Mouse (Mus musculus): ENCODE measurements around the gene Lsm12. TPM values are rescaled to one million over a fixed set of nuclear protein-coding genes. Genes with fewer than 3 reads are reported as not detected.

Gene Lsm12
- total RNA-seq (2022) = 10 to 100 TPM; 67.2 to 86.9 (median 81.0) TPM

DNA sequence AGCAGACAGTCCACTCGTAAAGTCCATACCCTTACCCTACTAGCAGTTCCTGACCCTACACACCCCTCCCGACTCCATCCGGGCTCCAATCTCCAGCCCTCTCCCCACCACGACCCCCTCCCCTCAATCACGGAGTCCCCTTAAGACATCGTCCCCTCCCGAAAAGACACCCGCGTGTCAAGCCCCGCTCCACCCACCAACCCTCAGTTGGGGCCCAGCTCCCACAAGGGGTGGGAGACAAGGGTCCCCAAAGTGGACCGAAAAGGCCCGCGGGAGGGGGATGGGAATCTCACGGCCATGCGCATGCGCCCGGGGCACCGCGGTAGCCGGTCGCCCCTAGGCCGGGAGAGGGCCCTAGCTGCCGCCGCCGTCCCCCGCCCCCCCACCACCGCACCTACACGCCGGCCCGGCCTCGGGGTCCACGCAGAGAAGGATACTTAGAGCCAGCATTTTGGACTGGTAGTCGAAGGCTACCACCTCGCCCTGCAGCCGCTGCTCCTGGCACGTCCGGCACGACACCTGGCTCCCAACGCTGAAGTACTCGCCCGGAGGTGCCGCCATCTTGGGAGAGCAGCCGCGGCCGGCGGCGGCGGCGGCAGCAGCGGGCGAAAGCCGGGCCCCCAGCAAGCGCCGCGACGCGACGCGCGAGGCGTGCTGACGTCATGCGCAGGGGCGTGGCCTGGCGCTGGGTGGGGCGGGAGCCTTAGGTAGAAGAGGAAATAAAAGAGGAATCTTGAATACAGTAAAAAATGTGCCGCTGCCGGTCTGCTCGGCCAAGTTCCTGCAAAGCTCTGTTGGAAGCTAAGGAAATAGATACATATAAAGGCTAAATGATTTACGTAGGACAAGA lies at the start of gene Lsm12:
TSS of gene Lsm12 (minus strand) at position 651 of the 850 bp plus-strand sequence.
- peak; percentile 91 for DNase-seq

DNA sequence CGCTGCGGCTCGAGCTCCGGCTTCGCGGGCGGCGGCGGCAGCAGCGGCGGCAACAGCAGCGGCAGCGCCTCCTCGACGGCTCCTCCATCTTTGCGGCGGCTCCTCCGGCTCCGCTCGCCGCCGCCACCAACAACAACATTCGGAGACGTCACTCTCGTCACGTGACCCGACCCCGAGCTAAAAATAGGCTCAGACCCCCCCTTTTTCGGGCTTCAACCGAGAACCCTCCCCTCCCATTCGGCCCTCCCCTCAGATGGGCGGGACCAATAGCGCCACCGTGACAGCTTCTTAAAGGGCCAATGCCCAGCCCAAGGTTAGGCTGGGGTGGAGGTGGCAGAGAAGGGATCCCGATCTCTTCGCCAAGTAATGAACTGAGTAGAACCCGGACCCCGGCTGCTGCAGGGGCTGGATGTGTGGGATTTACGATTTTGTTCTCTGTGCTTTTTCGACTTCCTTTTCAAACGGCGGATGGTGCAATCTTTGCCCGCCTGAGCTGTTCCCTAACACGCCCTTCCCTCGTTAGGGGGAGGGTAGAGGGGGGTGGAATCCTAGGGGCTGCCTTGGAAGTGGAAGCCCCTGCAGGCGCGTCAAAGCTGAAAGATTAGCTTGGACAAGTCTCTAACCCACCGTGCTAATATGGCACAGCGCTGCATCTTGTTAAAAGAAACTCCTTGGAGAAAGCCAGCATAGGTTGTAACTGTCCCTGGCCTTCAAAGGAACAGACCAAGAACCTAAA lies 45.1 kb upstream of the Lsm12 start, which contains the start of gene Hdac5:
TSS of gene Hdac5 (minus strand) at position 161 of the 736 bp plus-strand sequence.
- DNase-seq = peak; percentile 98

DNA sequence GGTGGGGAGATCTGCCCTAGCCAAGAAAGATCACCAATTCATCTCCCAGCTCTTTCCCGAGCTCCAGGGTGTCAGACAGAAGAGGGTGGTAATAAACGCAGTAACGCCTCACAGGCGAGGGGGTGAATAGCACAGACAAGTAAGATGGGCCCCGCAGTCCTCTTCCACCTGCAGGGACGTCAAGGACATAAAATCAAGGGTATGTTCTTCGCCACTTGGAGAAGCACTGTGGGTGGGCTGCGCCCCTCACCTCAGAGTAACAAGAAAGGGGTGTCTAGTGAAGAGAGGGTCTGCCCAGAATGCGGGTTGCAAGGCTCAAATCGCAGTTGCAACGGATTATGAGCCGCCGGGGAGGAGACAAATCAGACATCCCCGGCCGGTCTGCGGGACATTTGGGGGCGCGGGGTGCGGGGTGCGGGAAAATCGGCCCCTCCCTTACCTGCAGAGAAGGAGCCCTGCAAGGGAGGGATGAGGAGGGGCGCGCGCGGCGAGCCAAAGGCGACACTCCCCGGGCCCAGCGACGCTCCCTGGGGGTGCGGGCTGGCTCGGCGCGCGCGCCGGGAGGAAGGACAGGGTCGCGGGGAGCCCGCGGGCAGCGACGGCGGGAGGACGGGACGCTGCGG lies 44.3 kb upstream of the Lsm12 start:
- no peak for DNase-seq

DNA sequence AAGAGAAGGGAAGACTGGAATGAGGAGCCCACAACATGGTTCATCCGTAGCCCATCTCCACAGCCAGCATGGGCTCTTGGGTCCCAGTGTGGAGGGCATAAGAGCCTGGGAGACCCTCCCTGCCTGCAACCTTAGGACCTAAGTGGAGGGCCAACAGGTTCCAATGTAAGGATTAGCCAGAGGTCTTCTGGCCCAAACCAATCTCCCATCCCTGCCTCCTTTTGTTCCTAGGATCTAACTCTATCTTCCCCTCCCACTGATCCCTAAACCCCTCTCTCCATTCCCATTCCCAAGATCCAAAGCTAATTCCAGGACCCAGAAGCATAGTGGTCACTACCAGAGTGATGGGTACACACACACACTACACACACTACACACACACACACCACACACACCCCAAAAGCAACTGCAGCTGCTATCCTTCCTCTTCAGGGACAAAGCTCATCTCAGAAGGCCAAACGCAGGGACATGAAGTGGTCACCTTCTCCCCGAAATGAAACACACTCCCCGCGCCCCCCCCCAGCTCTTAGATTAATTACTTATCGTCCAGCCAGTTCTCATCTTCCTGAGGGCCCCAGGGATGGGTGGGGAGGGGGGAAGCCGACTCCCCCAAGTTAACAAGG lies 43.7 kb upstream of the Lsm12 start:
- DNase-seq = no peak

DNA sequence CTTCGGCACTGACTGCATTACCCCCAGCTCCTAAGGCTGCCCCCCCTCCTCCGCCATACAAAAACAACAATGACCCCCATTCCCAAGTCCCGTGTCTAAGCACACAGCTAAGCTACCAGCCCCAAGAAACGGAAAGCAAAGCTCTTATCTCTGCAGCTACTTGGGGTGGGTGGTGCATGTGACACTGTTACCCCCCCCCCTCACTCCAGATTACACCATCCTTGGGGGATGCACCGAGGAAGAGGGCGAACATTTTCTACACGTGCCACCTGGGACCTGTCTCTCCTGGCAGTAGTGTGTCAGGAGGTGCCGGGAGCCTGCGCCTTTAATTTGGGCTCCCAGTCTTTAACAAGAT lies 43.1 kb upstream of the Lsm12 start:
- no peak for DNase-seq

DNA sequence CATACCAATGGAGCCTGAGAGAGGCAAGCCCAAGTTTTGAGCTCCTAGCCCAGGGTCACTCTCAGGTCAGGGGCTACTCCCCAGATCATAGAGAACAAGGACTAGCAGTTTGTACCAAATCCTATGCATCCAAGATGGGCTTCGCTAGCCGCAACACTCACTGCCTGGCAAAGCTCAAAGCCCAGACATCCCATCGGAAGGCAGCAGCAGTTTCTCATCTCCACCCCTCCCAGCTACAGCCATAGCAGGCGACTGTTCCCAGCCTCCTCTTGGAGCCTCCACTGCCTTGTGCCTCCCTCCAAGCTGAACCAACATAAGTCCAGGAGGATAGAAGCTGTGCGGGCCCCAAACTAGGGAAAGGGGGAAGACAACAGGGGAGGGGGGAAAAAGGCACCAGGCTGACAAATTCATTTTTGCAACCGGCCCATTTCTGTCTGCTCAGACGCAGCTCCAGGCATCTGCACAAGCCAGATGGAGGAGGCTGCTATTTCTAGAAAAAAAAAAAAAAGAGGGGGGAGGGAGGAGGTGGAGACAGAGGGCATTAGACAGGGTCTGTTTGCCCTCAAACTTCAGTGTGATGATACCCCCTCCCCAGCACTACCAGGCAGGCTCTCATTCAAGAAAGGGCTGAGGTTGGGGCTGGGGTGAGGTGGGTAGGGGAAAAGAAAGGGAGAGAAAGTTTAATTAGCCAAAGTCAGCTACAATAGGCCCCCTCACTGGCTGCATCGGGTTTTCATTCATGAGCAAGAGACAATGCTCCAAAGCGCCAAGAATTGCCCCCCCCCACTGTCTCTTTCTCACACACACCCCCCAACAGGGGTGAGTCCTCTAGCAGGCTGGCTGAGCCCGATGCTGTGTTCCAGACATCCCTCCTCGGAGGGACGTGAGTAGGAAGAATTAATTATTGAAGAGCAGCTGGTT lies 42.4 kb upstream of the Lsm12 start:
- DNase-seq = no peak

DNA sequence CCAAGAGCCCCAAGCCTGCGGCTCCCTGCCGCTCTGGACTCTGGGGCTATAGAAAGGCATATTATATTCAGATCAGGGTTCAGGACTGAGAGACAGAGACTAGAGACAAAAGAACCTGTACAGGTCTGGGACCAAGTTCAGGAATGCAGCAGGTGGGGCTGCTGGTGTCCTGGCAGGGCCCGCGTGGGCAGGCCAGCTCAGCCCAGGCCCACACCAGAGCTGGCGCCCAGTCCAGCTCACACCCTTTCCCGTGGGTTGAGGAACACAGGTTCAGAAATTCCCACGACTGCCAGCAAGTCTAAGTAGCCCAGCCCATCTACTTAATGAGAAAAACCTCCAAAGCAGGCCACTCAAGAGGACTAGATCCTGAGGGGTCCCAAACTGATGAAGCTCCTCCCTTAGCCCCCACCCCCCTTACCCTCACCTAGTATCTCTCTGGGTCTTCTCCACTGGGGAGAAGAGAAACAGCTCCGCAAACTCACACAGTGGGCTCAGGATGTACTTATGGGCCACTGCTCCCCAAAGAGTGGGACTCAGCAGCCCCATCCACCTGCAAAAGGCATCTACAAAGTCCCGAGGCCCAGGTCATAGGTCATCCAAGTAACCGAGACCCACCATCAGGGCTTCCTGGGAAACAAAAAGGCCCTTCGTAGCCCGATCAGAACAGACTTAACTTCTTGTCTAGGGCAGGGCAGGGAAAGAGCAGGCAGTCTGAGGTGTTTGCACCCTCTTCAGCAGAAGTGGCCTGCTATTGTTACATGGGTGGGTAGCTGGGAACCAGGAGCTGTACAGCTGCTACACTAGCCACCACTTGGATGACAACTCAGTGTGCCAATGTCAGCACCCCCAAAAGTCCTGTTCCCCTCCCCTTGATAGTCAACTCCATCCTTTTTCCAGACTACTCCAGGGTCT lies 41.2 kb upstream of the Lsm12 start:
- no peak for DNase-seq

DNA sequence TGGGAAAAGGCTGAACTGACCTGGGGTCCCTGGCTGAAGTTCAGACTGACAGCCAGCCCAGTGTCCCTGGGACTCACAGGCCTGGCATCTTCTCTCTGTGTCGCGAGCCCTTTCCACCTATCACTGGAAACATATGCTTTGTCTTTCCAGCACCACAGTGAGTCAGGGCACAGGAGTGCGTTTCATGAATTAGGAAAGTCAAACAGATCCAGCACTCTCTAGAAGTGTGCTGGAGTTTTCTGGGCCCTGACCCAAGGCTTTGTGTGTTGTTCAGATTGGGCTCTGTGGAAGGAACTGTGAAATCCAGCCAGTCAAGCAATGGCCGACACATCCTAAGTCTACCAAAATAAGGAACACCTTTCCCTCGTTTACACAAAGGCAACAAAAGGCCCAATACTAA lies 40.1 kb upstream of the Lsm12 start:
- DNase-seq = no peak

DNA sequence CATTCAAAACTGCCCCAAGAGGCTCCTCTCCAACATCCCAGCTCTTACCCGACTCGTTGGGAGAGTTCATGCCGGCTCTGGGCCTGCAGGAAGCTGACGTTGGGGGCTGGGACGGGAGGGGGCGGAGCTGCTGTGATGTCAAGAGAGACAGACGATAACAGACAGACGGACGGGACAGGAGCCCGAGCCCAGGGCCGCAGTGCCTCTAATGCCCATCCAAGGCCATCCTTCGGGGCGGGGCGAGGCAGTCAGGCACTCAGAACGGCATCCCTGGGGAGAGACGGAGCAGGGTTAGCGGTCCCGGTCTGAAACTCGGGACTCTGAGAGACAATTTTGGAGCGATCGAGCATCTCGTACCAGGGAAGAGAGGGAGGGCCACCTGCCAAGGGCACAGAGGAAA lies 39.6 kb upstream of the Lsm12 start:
- DNase-seq = peak; percentile 67

DNA sequence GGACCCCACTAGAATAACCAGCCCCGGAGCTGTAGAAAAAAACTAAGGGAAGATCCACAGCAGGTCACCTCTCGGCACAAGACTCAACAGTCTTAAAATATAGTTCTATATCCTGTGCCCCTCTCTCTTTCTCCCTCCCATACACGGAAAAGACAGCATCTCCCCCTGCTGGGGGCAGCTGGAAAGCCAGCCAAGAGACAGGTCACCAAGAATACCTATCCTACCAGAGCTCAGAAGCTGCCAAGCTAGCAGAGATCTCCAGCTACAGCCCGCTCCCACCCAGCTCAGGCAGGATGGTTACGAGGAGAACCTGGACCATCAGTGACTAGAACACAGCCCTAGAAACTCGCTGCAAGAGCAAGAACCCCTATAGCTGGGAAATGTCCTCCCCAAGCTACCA lies 38.1 kb upstream of the Lsm12 start:
- no peak for DNase-seq

DNA sequence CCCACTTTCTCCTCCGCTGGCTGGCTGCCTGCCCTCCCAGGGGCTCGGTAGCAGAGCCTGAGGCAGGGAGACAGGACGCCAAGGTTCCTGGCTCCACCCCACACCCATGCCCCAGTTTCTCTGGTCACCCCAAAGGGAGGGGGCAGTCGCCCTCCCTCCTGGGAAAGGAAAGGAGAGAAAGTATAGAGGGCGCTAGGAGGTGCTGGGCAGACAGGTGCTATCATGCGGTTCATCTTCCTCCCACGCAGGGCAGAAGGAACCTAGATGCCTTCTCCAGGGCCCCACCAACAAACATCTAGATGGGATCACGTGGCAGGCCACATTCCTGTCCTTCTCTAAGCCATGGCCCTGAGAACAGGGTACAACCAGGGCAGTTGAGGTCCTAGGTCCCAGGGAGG lies 36.9 kb upstream of the Lsm12 start:
- no peak for DNase-seq

DNA sequence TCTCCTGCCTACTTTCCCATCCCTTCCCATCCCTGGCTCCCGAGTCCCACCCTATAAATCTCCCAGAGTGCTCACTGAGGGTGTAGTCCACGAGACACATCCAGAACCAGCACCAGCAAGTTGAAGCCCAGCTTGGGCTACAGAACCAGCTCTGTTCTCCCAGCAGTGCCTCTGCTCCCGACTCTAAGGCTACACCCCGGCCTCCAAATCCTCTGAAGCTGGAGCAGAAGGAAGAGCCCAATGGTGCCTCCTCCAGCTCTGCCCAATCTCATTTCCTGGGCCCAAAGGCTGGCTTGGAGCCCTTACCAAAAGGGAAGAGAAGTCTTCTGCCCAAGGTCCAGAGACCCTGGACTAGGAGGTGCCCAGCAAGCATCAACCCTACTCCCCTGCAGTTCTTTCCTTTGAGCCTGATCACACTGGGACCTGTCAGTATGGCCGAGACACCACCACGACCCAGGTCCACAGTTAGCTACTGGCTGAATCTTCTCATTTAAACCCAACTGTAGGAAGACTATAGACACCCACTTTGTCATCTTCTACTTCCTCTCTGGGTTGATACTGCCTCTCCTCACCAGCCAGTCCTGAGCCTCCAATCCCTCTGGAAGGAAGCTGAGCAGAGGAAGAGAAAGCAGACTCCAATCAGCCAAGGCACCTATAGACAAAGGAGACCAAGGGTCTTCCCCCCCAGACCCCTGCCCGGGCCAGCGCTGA lies 36.3 kb upstream of the Lsm12 start:
- no peak for DNase-seq

DNA sequence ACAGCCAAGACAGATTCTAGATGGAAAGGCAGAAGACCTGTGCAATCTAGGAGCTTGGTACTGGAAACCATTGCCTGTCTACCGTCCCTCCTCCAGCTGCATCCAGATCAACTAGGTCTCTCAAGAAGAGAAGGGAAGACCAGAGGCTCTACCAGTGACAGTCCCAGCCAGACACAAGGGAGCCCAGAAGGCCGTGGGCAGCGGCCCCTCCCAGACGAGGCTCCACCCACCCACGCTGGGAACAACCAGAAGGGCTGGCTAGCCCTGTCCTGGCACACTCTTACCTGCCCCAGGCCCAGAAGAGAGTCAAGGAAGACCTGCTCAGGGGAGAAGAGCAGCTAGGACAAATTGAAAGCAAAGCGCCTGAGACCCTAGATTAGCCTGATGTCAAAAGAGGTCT lies 35.4 kb upstream of the Lsm12 start:
- DNase-seq = no peak

DNA sequence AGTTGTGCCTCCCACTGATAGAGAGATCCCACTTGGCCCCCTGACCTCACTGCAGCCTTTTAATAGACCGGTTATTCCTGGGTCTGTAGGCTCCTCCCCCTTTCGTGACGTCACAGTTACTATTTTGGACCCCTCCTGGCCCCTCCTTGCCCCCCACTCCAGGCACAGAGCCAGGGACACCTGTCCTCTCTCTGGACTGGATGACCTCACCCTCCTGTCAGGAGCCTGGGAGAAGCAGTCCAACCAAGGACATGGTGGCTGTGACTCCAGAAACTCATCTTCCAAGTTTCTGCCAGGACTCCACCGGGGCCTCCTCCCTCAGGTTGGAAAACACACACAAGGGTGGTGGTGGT lies 34.9 kb upstream of the Lsm12 start:
- DNase-seq = peak; percentile 58

DNA sequence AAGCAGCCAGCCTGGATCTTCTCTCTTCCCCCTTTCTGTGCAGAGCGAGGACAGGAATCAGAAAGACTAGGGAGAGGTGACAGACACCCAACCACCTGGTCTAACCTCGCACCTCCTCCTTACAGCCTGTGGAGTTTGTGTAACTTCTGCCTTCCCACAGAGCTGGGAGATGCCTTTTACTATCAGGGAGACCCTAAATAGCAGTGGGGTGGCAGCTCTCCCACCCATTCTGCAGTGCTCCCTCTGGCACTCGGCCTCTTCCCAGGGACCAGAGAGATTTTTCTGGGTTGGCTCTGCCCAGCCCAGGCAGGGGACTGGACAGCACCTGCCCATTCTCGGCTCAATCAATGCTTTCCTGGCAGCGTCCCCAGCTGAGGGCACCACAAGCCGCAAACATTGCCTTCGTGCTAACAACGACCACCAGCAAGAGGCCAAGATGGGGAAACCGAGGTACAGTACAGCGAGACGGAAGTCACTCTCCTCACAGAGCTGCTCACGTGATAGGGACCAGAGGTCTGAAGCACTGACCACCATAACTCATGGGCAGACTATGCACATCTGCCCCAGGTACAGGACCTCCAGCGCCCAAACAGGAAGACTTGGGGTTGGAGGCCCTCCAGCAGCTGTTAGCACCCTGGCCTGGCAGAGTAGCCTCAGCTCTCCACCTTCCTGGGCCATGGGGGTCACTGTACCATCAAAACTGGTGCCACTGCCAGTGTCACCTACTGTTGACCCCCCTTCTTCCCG lies 34.3 kb upstream of the Lsm12 start:
- no peak for DNase-seq

DNA sequence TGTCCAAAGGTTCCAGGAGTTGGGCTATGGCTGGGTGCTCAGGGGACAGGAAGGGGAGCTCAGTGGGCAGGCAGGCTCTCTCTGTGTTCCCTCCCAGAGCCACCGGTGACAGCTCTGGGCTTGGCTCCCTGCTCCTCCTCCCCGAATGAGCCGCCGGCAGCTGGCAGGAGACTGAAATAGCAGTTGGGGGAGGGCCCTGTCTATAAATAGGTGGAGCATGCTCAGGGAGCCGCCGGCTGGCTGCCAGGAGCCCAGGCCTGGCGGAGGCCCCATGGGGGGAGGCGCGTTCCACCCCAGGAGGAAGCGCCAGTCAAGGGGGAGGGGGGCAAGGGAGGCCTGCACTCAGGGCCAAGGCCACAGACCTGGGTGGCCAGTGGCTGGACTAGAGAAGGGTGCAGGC lies 33.7 kb upstream of the Lsm12 start:
- DNase-seq = peak; percentile 95

DNA sequence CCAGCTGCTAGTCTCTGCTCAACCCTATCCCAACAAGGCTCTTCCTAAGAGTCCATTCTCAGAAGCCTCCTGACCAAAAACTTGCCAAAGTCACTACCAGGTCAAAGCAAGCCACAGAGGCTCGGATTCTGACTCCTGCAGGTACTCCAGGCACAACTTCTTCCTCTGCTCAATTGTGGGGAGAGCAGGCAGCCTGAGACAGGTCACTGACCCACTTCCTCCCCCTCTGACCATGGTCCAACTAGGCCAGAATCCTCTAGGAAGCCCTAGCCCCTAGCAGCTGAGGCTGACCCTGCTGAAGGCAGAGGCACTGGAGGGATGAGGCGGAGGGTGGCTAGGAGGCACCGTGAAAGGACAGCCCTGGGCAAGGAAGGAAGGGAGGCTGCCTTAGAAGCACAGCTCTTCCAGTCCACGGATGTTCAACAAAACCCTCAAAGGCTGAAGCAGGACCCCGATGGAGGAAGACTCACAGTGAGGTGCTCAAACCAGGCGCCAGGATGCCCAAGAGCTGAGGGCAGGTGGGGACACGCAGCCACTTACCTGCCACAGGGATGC lies 32.9 kb upstream of the Lsm12 start:
- DNase-seq = no peak

DNA sequence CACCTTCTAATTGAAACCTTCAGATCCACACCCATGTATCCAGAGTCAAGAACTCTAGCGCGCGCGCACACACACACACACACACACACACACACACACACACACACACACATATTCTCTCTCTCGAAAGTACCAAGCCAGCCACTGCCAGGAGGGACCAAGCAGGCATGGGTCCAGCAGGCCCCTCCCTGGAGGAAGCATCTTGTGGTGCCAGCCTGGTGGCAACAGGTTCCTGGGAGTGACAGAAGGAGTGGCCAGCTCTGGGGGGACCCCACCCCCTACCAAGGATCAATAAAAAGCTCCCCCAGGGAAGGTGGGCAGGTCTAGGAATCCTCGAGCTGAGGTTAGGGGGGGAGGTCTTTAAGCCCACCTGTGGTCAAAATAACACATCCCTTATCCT lies 32.3 kb upstream of the Lsm12 start:
- DNase-seq = no peak

DNA sequence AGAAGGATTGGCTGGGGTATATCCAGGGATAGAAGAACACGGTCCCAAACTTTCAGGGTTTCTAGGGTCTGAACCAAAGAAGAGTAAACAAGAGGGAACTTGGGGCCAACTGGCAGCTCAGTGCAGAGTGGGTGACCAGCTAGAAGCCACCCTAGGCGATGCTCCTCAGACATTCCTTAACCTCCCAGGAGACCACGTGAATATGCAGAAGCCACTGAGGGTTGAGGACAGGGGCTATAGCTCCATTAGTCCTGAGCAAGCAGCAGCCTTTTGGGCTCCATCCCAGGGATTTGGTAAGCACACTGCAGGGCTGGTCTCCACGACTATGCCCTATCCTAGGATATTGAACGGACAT lies 31.8 kb upstream of the Lsm12 start:
- DNase-seq = no peak
